Mouse (Mus musculus): ENCODE results near the gene Etfdh.
"Not testable (repeated sequence)": the region's sequence is repeated elsewhere in the genome, so short reads cannot be mapped to it uniquely, and the experiment has no call there.

GRCm38 (mm10) chr3:79573376-79573775 is 55.9 kb downstream of the Etfdh start:
- not testable (repeated sequence) for TF ChIP-seq HCFC1 (IDR thresholded peaks at IDR 0.05; ENCODE audit: borderline replicate concordance, insufficient read depth, low read length); MAFK (IDR thresholded peaks at IDR 0.05; ENCODE audit: insufficient read depth, low read depth, low read length); CHD2 (IDR thresholded peaks at IDR 0.05; ENCODE audit: low read depth, low read length)
